Mouse (Mus musculus) G1E (cell line): ENCODE results near the gene Ago1. TPM values are rescaled to one million over a fixed set of nuclear protein-coding genes. Genes with fewer than 3 reads are reported as not detected.

Source experiments
- ATAC-seq: 2 replicates; pipeline ENCODE4 v1.8.0; 2016; ENCODE audit warnings: mild to moderate bottlenecking; ENCODE audit not compliant: insufficient number of reproducible peaks, poor library complexity, low FRiP score, severe bottlenecking; ENCODE audit errors: extremely low read depth
- DNase-seq: peaks from one replicate; pipeline ENCODE4 v3.0.0; 2012; ENCODE audit warnings: low spot score
- H3K27me3 ChIP-seq: 2 replicates; pipeline ENCODE4 v1.6.1; 2012; ENCODE audit warnings: mild to moderate bottlenecking, low read length, inconsistent platforms; ENCODE audit not compliant: insufficient read depth
- H3K36me3 ChIP-seq: replicated peaks from 2 replicates; pipeline ENCODE3; 2012; ENCODE audit warnings: mild to moderate bottlenecking, inconsistent platforms
- H3K4me1 ChIP-seq: 2 replicates; pipeline ENCODE4 v1.6.1; 2012; ENCODE audit warnings: low read depth, low read length, inconsistent platforms, mixed read lengths; ENCODE audit not compliant: insufficient read depth
- H3K4me3 ChIP-seq: 2 replicates; pipeline ENCODE4 v1.5.1; 2012; ENCODE audit warnings: low read depth, mild to moderate bottlenecking, inconsistent platforms, low read length, moderate library complexity, mixed read lengths
- H3K9me3 ChIP-seq: replicated peaks from 2 replicates; pipeline ENCODE4 v1.6.1; 2012; ENCODE audit warnings: inconsistent platforms
- CTCF ChIP-seq: IDR thresholded peaks from 2 replicates; pipeline ENCODE4 v1.5.1; 2012; ENCODE audit warnings: low read depth, low read length, inconsistent platforms, mixed read lengths
- GATA1 ChIP-seq: IDR thresholded peaks from 2 replicates; pipeline ENCODE4 v1.6.1; 2012; ENCODE audit warnings: borderline replicate concordance, low read length, inconsistent platforms, mixed read lengths
- GATA2 ChIP-seq: IDR thresholded peaks from 2 replicates; pipeline ENCODE4 v1.6.1; 2012; ENCODE audit warnings: low read depth, low read length, inconsistent platforms, borderline replicate concordance
- POLR2AphosphoS5 ChIP-seq: IDR thresholded peaks from 2 replicates; pipeline ENCODE4 v1.6.1; 2012; ENCODE audit warnings: low read depth, low read length, inconsistent platforms; ENCODE audit not compliant: insufficient replicate concordance
- TAL1 ChIP-seq: conservative IDR thresholded peaks from 2 replicates; pipeline ENCODE4 v1.6.1; 2012; ENCODE audit warnings: low read depth, low read length, inconsistent platforms, mixed read lengths
- polyA plus RNA-seq: library from polyadenylated mRNA; stranded (reverse); fragments of >175 nt; gene quantifications from 2 replicates; pipeline ENCODE4 v1.2.3, GENCODE M21; 2012
- total RNA-seq, 2 experiments: library from RNA; stranded (forward) in 1 of 2; stranded (reverse) in 1 of 2; fragments of 200-1000 nt in 1 of 2; fragments of >200 nt in 1 of 2; fragmentation: Nextera tagmentation in 1 of 2; gene quantifications; 2 replicates each; pipeline ENCODE4 v1.2.3; 2014 to 2017

The Ago1 gene
- total and polyA plus RNA-seq, 3 experiments: 8.0 to 30.9 (median 15.2) TPM

- H3K27me3 ChIP-seq: 0 out of 2 replicates have a peak, but pooled peaks cover 4% of the 10 kb centered on the region
- ATAC-seq: no peak
- TF ChIP-seq GATA1 (no peak), GATA2 (no peak), POLR2AphosphoS5 (no peak), CTCF (no peak), TAL1 (no peak)
- H3K4me1 ChIP-seq: no peaks in the 10 kb centered on the region
- no peaks in the 10 kb centered on the region for H3K9me3 ChIP-seq
- H3K36me3 ChIP-seq: no peaks in the 10 kb centered on the region
- no peak overlapping the region for H3K4me3 ChIP-seq
- no peak for DNase-seq
Observed at GRCm38 (mm10) chr4:126482951-126483350, 14.6 kb upstream of the Ago1 start.

- no peak for TF ChIP-seq TAL1
- TF ChIP-seq CTCF: no peak
- no peak for TF ChIP-seq GATA2
- no peak for TF ChIP-seq POLR2AphosphoS5
- TF ChIP-seq GATA1: no peak
- Histone ChIP-seq H3K4me3 (no peak overlapping the region), H3K36me3 (no peaks in the 10 kb centered on the region), H3K4me1 (no peaks in the 10 kb centered on the region), H3K9me3 (no peaks in the 10 kb centered on the region), H3K27me3 (0 out of 2 replicates have a peak, but pooled peaks cover 4% of the 10 kb centered on the region)
- ATAC-seq (no peak), DNase-seq (no peak)
Observed at GRCm38 (mm10) chr4:126481461-126481860, 13.1 kb upstream of the Ago1 start.

GRCm38 (mm10) chr4:126480288-126480687 lies 11.9 kb upstream of the Ago1 start:
- no peak for ATAC-seq

GRCm38 (mm10) chr4:126473031-126473430 lies 4.6 kb upstream of the Ago1 start:
- H3K9me3 ChIP-seq: no peaks in the 10 kb centered on the region
- H3K27me3 ChIP-seq: peaks cover 2% of the 10 kb centered on the region; the same call in 1 of the 2 replicates
- H3K36me3 ChIP-seq: no peaks in the 10 kb centered on the region
- TF ChIP-seq TAL1: no peak
- H3K4me3 ChIP-seq: no peak overlapping the region
- no peak for ATAC-seq
- peaks cover 8% of the 10 kb centered on the region for H3K4me1 ChIP-seq
- DNase-seq: peak; percentile 14

More at GRCm38 (mm10) chr4:126480288-126480687, 11.9 kb upstream of the Ago1 start:
- no peak overlapping the region for H3K4me3 ChIP-seq
- no peak for DNase-seq
- TF ChIP-seq CTCF (no peak), GATA1 (no peak), TAL1 (no peak), POLR2AphosphoS5 (no peak), GATA2 (no peak)
- H3K9me3 ChIP-seq: no peaks in the 10 kb centered on the region
- 0 out of 2 replicates have a peak, but pooled peaks cover 4% of the 10 kb centered on the region for H3K27me3 ChIP-seq
- H3K4me1 ChIP-seq: no peaks in the 10 kb centered on the region
- no peaks in the 10 kb centered on the region for H3K36me3 ChIP-seq

- DNase-seq (no peak), ATAC-seq (no peak)
- H3K4me3 ChIP-seq: no peak overlapping the region
- H3K9me3 ChIP-seq: no peaks in the 10 kb centered on the region
- peaks cover 9% of the 10 kb centered on the region for H3K36me3 ChIP-seq
- peaks cover 2% of the 10 kb centered on the region; the same call in 1 of the 2 replicates for H3K27me3 ChIP-seq
- no peak for TF ChIP-seq POLR2AphosphoS5
- no peak for TF ChIP-seq TAL1
- H3K4me1 ChIP-seq: peaks cover 43% of the 10 kb centered on the region
Observed at GRCm38 (mm10) chr4:126469334-126469733, 951 bp upstream of the Ago1 start.

GRCm38 (mm10) chr4:126468925-126469324 lies 542 bp upstream of the Ago1 start:
- TF ChIP-seq GATA2: no peak
- TF ChIP-seq POLR2AphosphoS5: no peak
- TF ChIP-seq TAL1: no peak
- no peak for TF ChIP-seq CTCF
- no peak for TF ChIP-seq GATA1
- H3K27me3 ChIP-seq: peaks cover 2% of the 10 kb centered on the region; the same call in 1 of the 2 replicates
- no peaks in the 10 kb centered on the region for H3K9me3 ChIP-seq
- ATAC-seq: peak; percentile 12; the same call in 1 of the 2 replicates
- peak overlapping the region; percentile 85 for H3K4me3 ChIP-seq
- peaks cover 9% of the 10 kb centered on the region for H3K36me3 ChIP-seq
- H3K4me1 ChIP-seq: peaks cover 46% of the 10 kb centered on the region
- no peak for DNase-seq

- peak; percentile 73 for DNase-seq
- no peak for TF ChIP-seq TAL1
- TF ChIP-seq POLR2AphosphoS5: no peak
- no peak for TF ChIP-seq GATA2
- no peak for TF ChIP-seq CTCF
- TF ChIP-seq GATA1: no peak
- peak overlapping the region; percentile 85 for H3K4me3 ChIP-seq
- H3K4me1 ChIP-seq: peaks cover 46% of the 10 kb centered on the region
- no peaks in the 10 kb centered on the region for H3K9me3 ChIP-seq
- H3K27me3 ChIP-seq: 0 out of 2 replicates have a peak, but pooled peaks cover 2% of the 10 kb centered on the region
- ATAC-seq: peak; percentile 46
- H3K36me3 ChIP-seq: peaks cover 15% of the 10 kb centered on the region
Observed at GRCm38 (mm10) chr4:126467721-126468284, 580 bp downstream of the Ago1 start.
